Mouse (Mus musculus) spleen, adult 18-20 months (tissue): Measurements from ENCODE around the gene Ing5.
"Not testable (repeated sequence)": the region's sequence is repeated elsewhere in the genome, so short reads cannot be mapped to it uniquely, and the experiment has no call there.

ENCODE experiments used
- DNase-seq, 2 experiments: peaks; one replicate each; pipeline ENCODE4 v3.0.0; 2022; ENCODE audit warnings: mixed read lengths in 2 of 2

Gene Ing5

GRCm38 (mm10) chr1:93803556-93804507 lies at the start of gene Ing5:
Gene Ing5 (plus strand): TSS chr1:93803965.
- DNase-seq: peak; percentile 99 to 100

DNA sequence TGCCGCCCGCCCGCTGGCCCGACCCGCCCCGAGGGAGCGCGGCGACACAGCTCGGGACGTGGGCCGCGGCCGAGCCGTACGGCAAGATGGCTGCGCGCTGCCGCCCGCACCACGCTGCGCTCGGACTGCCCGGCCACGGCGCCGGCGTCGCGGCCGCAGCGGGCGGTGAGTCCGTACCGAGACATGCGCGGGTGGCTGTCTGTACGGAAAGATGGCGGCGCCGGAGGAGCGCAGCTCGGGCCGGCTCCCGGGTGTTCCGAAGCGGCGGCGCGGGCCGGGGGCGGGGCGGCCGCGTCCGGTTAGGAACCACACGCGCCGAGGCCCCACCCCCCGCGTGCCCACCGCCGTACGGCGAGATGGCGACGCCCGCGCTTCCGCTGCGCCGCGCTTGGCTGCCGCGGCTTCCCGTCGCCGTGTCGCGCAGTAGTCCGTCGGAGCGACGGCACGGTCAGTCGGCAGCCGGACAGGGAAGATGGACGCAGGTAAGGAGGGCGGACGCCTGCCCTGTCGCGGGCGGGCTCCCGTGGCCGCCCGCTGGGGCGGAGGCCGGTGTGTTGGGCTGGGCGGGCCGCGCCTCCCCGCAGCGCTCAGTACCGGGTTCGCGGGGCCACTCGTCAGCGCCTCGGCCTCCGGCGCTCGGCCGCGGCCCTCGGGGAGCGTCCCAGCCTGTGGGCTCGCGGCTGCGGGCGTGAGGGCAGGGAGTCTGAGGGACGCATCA lies 49.0 kb upstream of the Ing5 start, which contains the start of gene Thap4:
TSS of gene Thap4 (minus strand) at position 292 of the 718 bp plus-strand sequence.
- peak; percentile 84 to 91 for DNase-seq

DNA sequence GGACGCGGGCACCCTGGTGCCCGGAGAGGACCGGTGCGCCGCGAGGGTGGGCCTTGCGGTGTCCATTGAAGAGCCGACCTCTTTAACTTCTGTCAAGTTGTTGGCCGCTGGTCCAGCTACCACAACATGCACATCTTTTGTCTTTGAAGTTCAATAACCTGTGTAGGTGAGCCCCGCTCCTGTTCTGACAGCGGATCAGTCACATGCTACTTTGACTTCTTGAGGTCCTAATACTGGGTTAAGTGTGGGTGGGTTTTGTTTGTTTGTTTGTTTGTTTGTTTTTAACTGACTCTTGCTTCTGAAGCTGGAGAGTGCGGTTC lies 48.5 kb upstream of the Ing5 start:
- DNase-seq: no peak

GRCm38 (mm10) chr1:93755618-93756017 lies 48.1 kb upstream of the Ing5 start:
- DNase-seq: no peak

DNA sequence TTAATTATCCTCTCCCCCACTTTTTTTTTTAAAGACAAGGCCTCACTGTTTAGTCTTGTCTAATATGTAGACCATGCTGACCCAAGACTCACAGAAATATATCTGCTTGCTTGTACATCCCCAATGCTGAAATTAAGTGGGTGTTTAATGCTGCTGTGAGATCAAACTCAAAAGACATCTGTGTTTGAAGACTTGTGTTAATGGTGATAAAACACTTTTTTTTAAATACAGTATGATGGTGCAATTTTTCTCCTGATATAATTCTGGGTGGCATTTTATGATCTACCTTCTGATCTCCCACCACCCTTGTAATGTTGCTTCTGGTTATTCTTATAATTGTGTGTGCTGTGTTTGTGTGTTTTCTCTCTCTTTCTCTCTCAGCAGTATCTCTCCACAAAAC lies 47.6 kb upstream of the Ing5 start:
- no peak for DNase-seq

- no peak for DNase-seq
Measured at GRCm38 (mm10) chr1:93760076-93760475, 43.7 kb upstream of the Ing5 start.

- not testable (repeated sequence) for DNase-seq
Measured at GRCm38 (mm10) chr1:93763531-93763930, 40.2 kb upstream of the Ing5 start.

DNA sequence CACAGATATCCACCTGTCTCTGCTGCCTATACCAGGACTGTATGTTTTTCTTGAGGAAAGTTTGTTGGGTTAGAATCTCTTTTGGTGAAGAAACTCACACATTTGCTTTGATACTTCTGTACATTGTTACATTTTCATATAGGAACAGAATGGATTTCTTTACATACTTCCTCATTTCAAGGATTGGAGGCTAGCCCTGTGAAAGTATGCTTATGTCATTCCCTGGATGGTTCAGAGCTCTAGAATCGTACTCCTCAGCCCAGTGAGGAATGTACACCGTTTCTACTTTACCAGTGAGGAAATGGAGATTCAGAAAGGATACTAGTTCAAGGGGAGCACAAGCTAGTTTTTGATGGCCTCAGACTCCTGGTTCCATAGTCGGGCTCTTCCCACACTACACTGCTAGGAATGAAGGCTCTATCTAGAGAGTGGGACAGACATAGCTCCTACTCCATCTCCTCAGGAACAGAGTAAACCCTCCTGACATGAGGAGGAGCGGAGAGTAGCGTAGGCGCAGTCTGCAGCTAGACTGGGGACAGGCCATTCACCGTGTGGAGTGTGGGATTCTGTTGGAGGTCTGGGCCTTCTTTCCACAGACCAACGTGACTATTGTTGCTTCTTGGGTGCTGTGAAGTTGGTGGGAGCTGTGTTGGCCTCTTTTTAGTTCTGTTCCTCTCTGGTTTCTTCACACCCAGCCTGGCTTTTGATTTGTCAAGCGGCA lies 38.7 kb upstream of the Ing5 start:
- DNase-seq: no peak

DNA sequence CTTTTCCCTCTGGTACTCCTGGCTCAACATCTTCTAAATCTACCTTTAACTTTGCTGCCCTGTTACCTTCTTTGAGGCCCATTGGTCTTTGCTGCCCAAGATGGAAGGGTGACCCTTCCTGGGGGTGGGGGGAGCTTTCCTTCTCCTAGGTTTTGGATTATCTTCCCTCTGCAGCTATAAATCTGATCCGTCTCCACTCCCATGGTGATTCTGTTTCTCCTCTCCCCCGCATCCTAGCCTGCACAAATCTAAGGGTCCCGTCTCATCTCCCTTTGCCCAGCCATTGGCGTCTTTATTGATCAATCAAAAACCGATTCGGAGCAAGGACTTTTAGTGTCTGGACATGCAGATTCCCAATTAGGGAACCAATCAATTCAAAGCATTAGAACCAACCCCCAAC lies 36.2 kb upstream of the Ing5 start:
- DNase-seq: no peak

DNA sequence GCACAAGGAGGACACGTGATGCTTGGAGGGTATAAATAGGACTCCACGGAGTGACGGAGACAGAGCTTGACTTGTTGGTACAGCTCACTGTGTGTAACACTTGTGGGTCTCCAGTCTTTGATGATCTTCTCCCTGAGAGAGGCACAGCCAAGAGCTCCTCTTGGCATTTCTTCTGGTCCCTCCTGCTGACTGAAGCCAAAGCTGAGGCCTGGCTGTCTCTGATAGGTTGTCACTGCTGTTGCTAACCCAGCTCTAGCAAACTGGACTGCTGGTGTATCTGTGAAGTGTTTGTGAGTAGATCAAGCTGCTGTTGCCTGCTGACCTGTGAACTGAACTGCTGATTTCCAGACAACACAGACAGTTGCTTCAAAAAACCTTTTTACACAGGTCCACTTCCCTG lies 33.9 kb upstream of the Ing5 start:
- DNase-seq: no peak

DNA sequence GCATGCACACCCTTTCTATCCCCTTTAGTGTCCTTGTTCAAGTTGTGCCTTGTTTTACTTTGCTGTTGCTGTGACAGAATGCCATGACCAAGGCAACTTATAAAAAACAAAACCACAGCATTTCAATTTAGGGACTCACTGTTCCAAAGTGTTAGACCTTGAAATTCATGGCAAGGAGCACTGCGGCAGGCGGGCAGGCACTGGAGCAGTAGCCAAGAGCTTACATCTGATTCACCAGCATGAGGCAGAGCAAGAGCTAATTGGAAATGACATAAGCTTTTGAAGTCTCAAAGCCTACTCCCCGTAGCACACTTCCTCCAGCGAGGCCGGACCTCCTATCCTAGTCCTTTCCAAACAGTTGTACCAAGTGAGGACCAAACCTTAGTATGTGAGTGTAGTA lies 27.1 kb upstream of the Ing5 start:
- no peak for DNase-seq

- no peak for DNase-seq
Measured at GRCm38 (mm10) chr1:93786912-93787311, 16.9 kb upstream of the Ing5 start.

DNA sequence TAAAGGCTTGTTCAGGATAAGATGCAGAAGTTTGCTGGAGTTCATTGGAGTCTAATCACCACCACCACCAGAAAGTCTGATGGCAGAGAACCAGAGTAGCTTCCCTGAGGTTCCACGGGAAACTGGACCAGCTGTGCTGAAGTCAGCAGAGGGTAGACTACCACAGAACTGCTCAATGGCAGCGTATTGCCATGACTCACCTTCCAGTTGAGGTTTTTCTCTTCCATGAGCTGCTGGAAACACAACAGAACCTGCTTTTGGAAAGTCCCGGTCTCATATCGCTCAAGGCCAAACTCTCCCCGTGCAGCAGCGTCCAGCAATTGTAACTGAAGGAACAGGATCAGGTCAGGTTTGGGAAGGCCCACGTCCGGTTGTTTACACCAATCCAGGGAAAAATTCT lies 9.2 kb upstream of the Ing5 start:
- no peak for DNase-seq

GRCm38 (mm10) chr1:93795886-93796285 lies 7.9 kb upstream of the Ing5 start:
- no peak for DNase-seq

DNA sequence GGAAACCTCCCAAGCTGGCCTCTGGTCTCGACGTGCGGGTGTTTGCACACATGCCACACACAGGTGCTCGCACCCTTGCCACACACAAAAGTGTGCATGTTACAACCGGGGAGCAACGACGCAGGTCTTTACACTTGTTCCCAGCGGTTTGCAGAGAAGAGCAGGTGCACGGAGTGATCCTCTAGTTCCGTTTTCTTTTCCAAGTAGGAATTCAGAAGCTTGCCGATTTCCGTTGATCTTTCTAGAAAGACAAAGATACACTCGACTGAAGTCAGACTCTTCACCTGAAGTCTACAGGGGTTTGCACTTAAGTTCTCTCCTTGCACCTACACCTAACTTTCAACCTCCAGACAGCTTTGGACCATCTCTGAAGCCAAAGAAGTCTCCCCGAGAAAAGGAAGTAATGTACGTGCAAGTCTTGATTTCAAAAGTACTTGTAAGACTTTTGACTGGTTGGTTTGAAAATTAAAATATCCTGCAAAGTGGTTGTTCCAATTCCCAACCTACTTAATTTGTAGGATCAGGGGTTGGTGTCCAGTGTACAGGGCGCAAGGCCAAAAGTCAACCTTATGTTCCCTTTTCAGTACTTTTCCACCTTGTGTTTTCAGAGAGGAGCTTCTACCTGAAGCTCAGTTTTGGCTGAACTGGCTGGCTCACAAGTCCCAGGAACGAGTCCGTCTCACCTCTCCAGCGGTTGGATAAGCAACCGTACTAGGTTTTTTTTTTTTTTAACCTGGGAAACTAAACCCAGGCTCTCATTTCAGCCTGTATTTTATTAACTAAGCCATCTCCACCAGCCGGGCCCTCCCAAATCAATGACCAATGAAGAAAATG lies 2.9 kb upstream of the Ing5 start:
- DNase-seq: peak in 1 of 2 experiments; percentile 4

DNA sequence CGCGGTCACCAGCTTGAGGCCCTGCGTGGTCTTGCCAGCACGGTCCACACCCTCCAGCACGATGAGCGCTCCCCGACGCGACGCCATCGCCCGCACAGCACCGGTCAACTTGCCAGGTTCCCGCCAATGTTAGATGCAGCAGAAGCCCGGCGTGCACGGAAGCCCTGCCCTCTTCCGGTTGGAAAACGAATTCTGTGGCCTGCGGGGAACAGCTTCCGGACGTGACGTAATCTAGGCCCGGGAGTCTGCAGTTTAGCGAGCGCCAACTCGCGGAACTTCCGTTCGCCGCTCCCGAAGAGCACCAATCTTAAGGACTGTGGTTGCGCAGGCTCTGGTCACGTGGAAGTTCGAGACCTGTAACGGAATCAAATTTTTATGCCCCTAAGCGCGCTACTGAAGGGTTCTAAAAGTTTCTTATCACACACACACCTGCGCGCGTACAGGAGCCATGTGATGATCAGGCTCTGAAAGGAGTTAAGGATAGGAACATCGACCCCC lies 2.0 kb upstream of the Ing5 start, which contains the start of gene Dtymk:
TSS of gene Dtymk (minus strand) at position 194 of the 498 bp plus-strand sequence.
- DNase-seq: peak; percentile 84 to 87

DNA sequence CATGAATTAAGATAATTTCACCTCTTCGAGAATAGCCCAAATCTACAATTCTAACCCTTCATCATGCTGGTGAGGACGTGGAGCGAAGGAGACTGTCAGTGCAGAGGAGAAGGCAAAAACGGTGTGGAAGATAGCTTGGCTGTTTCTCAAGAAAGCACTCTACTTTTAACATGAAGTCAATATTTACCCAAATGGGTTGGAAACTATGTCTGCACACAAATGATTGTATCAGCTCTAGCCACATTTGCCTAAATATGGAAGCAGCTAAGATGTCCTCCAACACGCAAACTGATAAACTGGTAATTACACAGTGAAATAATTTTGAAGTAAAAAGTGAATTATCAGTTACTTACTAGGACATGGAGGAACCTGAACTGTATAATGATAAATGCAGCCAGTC lies 994 bp upstream of the Ing5 start:
- no peak for DNase-seq

- no peak for DNase-seq
Measured at GRCm38 (mm10) chr1:93804818-93805217, 1.1 kb downstream of the Ing5 start.

DNA sequence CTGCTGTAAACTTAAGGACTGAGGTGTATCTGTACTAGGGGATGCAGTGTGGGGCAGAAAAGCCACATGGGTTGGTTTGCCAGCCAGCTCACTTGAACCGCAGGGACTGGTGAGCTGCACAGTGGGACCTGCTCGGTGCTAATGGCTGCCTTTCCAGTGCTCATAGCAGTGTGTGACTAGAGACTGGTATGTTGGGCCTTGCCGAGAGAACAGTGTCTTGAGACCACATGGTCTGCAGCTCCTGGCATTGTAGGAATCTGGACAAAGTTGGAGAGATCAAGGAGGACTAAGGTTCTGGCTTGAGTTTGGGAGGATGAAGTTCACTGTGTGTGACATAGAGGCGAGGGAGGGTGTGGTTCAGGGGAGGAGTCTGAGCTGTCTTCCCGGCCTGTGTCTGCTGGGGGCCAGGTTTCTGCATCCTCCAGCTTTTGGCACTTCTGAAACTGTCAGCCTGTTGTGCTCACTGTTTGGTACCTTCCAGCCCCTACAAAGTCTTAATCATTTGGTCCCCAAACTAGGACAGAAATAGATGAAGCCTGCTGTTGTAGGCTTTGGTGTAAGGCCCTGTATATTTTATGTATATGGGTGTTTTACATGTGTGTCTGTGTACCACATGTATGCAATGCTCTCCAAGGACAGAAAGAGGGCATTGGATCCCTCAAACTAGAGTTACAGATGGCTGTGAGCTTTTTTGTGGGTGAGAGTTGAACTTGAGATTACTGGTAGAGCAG lies 1.6 kb downstream of the Ing5 start:
- no peak for DNase-seq

- DNase-seq: no peak
Measured at GRCm38 (mm10) chr1:93808871-93809270, 5.1 kb downstream of the Ing5 start.

- no peak for DNase-seq
Measured at GRCm38 (mm10) chr1:93810011-93810410, 6.2 kb downstream of the Ing5 start.
